Mouse (Mus musculus): Measurements from ENCODE around the gene Mdga1. TPM values are rescaled to one million over a fixed set of nuclear protein-coding genes. Genes with fewer than 3 reads are reported as not detected.

Mdga1 gene
- total RNA-seq, 2 experiments from 2014 or later: 0.58 to 2.4 TPM

GRCm38 (mm10) chr17:29778021-29778420 is 191.9 kb downstream of the Mdga1 start:
- ATAC-seq (replicated peaks; ENCODE audit: low FRiP score, poor library complexity, severe bottlenecking): no peak

Other genes with a start within 250 kb of the Mdga1 start
- gene Zfand3, start 34.6 kb upstream of the Mdga1 start, total RNA-seq (2015; ENCODE audit: low replicate concordance): 10.4 and 17.6 TPM in 2 replicates
- gene Zfand3, start 34.6 kb upstream of the Mdga1 start, total RNA-seq (2017; ENCODE audit: low replicate concordance): 3.1 and 13.4 TPM in 2 replicates